Mouse (Mus musculus) frontal cortex, postnatal 25 days (tissue): Measurements from ENCODE around the gene Ctla4.

Source experiments
- DNase-seq, 2 experiments: peaks; one replicate each; pipeline ENCODE4 v3.0.0; 2022; ENCODE audit warnings: low spot score in 2 of 2

Ctla4 gene

DNA sequence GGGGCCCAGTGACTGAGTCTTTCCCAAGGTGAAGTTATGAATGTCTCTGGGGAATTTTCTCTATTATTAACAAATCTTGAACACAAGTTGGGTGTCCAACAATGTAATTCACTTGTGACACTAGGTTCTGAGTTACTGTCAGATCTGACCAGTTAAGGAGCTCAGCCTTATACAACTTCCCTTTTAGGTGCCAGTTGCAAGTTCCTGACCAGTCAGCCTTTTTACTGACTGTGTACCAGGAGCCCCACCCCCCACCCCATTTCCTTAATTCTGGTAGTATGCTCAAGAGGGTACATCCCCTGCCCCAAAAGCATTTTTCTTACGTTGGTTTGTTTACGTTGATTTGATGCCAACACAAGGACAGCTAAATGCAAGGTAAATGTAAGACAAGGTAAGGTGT, 21.6 kb upstream of the Ctla4 start:
- no peak for DNase-seq

GRCm38 (mm10) chr1:60866043-60866442, 20.8 kb upstream of the Ctla4 start:
- DNase-seq: no peak

DNA sequence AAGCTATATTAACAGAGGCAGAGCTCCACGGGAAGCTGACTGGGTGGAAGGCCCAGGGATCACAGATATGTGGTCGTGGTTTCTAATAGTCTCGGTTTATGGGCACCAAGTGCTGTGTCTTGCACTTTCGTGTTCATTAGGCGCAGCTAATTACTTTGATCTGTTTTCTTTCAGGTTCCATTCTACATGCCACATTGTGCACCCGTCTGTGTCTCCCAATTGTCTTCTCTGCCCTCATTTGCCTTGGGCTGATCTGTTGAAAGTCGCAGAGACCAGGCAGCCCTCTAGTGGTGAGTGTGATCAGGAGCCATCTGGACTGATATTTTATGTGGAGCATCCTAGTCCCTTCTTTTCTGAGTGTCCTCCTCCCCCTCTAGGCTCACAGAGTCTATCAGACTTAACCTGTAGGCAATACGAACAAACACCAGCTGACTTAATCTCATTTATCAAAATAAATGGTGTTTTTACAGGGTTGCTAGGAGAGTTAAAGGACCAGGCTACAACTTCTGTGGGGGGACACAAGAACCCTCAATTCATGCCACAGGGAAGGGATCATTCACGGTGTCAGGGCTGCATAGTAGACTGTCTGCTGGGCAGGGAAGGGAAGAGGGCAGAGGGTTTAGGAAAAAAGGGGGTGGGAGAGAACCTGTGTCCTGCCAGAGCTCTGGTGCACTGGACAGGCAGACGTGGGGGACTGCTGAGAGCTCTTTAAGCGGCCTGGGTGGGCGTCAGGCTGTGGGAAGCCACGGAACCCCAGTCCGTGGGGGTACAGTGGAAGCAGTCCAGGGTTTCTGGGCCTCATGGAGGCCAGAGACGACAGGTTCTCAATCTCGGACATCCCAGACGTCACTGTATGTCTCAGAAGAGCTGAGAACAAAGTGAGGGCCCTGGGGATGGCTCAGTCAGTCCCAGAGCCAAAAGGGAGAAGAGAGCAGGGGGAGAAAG, 18.2 kb upstream of the Ctla4 start:
- DNase-seq: no peak

DNA sequence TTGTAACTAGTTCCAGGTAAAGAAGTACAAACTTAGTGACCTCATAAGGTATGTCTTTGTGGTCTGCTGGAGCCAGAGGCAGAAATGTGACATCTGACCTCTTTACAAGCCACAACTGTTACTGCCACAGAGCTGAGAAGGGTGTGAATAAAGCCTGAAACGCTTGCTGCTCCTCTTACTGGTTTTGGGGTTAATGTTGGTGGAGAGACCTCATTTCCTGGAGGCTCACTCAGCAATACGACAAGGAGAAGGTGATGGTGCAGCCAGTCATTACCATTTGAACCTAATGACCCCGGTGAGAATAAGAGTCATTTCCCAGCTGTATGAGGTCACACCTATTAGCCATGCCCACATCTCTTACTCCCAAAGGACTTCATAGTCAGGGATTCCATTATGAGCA, 11.5 kb upstream of the Ctla4 start:
- no peak for DNase-seq

DNA sequence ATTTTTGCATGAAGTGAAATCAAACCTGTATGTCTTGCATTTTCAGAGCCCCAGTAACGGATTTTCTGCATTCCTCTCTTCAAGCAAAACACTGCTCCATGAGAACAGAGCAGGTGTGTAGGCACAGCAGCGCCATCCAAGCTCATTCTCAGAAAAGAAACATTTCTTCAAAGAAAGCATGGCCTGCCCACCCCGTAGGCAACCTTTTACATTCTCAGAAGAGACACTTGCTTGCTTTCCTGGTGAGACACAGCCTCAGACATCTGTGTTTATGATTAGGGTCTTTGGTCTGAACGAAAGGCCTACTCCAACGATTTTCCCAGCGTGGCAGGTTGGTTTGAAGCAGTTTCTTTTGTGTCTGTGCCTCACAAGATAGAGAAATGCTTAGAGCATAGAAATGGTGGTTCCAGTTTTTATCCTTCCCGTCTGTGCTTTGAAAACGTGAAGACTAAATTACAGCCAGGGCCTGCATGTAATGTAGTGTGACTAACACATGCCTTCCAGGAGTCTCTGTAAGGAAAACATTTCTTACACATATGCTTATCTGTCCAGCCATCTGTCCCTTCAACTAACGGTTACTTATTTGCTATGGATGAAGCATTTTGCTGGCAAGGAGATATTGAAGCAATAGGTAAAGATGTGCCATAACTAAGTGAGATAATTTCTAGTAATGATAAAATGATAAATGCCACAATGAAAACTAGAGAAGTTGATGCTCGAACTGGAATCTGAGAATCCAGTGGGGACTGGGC, 6.5 kb upstream of the Ctla4 start:
- DNase-seq: no peak

DNA sequence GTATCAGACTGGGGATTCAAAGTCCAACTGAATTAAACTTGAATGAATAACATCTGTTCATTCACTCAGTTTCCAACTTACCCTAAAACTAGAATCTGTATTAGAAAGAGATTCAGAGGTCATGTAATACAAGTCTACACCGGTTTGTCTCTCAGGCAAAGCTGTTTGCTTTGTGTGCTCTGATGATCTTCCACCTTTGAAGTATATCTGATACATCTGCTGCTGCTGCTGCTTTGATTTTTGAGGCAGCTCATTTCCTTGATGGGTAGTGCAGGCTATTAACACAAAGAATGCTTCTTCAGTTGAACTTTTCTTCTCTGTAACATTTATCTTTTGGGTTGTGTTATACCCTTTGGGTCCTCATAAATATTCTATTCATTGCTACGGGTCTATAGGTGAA, 4.0 kb upstream of the Ctla4 start:
- DNase-seq: no peak

- no peak for DNase-seq
Observed at GRCm38 (mm10) chr1:60883279-60883678, 3.5 kb upstream of the Ctla4 start.

GRCm38 (mm10) chr1:60884611-60885010, 2.2 kb upstream of the Ctla4 start:
- DNase-seq: no peak

- DNase-seq: no peak
Observed at GRCm38 (mm10) chr1:60898127-60898932, 11.5 kb downstream of the Ctla4 start.

GRCm38 (mm10) chr1:60898933-60899210, 12.1 kb downstream of the Ctla4 start:
- no peak for DNase-seq

DNA sequence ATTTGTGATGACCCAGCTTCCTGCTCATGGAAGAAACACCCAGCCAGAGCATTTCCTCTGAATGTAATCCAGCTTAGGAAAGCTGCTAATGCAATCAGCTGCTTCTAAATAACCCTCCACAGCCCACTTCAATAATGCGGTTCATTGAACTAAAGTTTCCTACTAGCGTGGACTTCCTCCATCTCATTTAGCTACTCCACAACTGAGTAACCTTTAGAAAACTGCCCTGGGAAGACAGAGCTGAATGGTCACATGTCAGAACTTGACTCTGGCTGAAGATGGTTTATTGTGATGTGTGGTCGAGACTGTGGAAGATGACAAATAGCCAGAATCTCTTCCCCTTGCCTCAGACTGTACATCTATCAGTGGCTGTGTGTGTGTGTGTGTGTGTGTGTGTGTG, 12.4 kb downstream of the Ctla4 start:
- DNase-seq: no peak

- DNase-seq: no peak
Observed at GRCm38 (mm10) chr1:60902547-60902946, 15.7 kb downstream of the Ctla4 start.

GRCm38 (mm10) chr1:60903126-60903525, 16.3 kb downstream of the Ctla4 start:
- no peak for DNase-seq

DNA sequence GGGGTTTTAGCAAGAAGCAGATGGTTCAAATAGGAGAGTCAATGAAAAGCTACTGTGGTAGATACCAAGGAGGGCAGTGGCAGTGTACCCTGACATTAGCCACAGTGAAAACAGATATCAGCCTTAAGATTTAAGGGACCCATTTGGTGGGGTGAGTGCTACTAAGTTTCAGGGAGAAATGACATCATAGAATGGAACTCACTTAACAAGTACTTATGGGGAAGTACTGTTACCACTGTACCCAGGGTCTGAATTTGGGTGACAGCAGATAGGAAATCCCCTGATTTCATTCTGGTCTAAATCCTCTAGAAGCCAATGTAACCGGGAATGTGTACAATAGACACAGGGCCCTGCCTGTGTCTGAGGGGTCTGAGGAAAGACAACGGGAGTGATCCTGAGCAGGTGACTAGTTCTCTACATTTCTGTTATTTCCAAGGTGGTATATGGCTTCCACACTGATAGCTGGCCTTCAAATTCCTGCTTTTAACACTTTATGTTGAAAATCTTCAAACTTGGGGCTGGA, 17.7 kb downstream of the Ctla4 start:
- DNase-seq: no peak

- DNase-seq: no peak
Observed at GRCm38 (mm10) chr1:60907466-60907865, 20.7 kb downstream of the Ctla4 start.

- no peak for DNase-seq
Observed at GRCm38 (mm10) chr1:60908751-60909161, 22.0 kb downstream of the Ctla4 start.

DNA sequence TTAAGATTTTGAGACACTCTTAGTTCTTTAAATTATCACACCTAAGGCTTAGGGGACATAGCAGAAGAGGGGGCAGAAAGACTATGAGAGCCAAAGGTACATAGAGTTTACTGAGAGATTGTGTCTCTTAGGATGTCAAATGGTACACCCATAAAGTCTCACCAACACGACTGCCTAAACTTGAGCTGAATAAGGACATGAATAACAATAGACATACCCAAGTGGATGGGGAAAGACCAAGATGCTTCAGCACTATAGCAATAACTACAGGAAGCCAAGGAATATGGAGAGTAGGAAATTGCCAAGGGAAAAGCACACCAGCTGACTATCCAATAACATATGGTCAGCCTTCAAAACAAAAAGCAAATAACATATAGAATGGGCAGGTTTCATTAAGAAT, 22.9 kb downstream of the Ctla4 start:
- DNase-seq: no peak

DNA sequence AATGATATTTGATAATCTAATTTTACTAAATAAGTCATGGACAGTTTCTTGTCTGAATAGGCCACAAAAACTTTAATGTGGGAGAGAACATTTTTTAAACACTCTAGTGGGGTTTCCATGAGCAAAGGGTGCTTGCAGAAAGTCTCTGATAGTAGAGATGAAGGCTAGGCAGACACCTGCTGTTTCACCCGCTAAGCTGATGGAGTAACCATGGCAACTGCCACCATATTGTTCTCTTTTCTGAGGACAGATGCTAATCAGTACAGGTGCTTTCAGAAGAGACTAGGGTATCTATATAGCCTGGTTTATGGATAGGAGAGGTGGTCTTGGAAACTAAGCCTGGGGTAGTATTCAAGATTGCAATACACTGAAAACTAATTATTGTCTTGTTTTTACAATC, 24.0 kb downstream of the Ctla4 start:
- no peak for DNase-seq

DNA sequence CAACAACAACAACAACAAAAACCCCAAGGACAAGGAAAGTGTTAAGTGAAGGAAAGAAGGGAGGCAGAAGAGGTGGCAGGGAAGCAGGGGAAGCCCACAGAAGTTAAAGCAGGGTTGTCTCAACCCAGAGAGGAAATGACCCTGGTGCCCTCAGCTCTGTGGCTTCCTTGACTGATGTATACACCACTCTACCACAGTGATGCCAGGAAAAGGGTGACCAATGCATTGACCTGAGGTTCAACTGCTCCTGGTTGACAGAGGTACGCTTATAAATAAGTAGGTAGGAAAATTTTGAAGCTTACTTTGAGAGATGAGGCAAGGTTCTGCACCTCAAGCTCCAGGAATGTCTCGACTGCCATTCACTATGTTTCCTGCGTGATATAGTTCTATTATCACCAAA, 24.8 kb downstream of the Ctla4 start:
- DNase-seq: no peak

GRCm38 (mm10) chr1:60913305-60913704, 26.5 kb downstream of the Ctla4 start:
- DNase-seq: no peak

GRCm38 (mm10) chr1:60916281-60916781, 29.5 kb downstream of the Ctla4 start:
- DNase-seq: no peak
